Mouse (Mus musculus): Measurements from ENCODE around the gene Cdca3. TPM values are rescaled to one million over a fixed set of nuclear protein-coding genes. Genes with fewer than 3 reads are reported as not detected.

The Cdca3 gene
- polyA plus RNA-seq, 1 experiment from 2014 or later = 34.2 TPM

GRCm38 (mm10) chr6:124840241-124841167 is 11.2 kb downstream of the Cdca3 start, which contains the start of gene Gnb3:
Gene Gnb3, minus strand, starts transcription at chr6:124840275.
- Histone ChIP-seq H3K4me2 (ENCODE audit: low read length) (no peak within 1 kb of the TSS), H3K4me1 (ENCODE audit: control insufficient read depth, insufficient read depth, low read depth, low read length) (peaks cover 7% of the 10 kb centered on the region; the same call in 1 of the 2 replicates), H3K9me3 (ENCODE audit: control insufficient read depth, low read length) (no peaks in the 10 kb centered on the region), H3K36me3 (ENCODE audit: control insufficient read depth, insufficient read depth, low read length) (peaks cover 10% of the 10 kb centered on the region; the same call in 1 of the 2 replicates), H3K27ac (ENCODE audit: low read depth, low read length) (no peak within 1 kb of the TSS), H3K9ac (ENCODE audit: low read depth, low read length) (peak within 1 kb of the TSS; percentile 35; the same call in 1 of the 2 replicates), H3K27me3 (replicated peaks; ENCODE audit: control insufficient read depth, insufficient read depth, low read length) (no peaks in the 10 kb centered on the region), H3K4me3 (ENCODE audit: low read length) (no peak within 1 kb of the TSS)
- 37% methylated on average over 15 of the region's 15 CpGs for WGBS
- ATAC-seq = peak; percentile 45

- 5% methylated on average over 9 of the region's 9 CpGs for WGBS
- H3K27me3 ChIP-seq (replicated peaks; ENCODE audit: control insufficient read depth, insufficient read depth, low read length) = no peaks in the 10 kb centered on the region
- ATAC-seq = peak; percentile 89
- peak overlapping the region; percentile 57 for H3K27ac ChIP-seq (ENCODE audit: low read depth, low read length)
- H3K9ac ChIP-seq (ENCODE audit: low read depth, low read length) = no peak overlapping the region
- H3K4me3 ChIP-seq (ENCODE audit: low read length) = no peak overlapping the region
- peaks cover 4% of the 10 kb centered on the region; the same call in 1 of the 2 replicates for H3K36me3 ChIP-seq (ENCODE audit: control insufficient read depth, insufficient read depth, low read length)
- H3K4me1 ChIP-seq (ENCODE audit: control insufficient read depth, insufficient read depth, low read depth, low read length) = no peaks in the 10 kb centered on the region
- no peaks in the 10 kb centered on the region for H3K9me3 ChIP-seq (ENCODE audit: control insufficient read depth, low read length)
- peak overlapping the region; percentile 4; the same call in 1 of the 2 replicates for H3K4me2 ChIP-seq (ENCODE audit: low read length)
These were observed 18.0 kb downstream of the Cdca3 start for GRCm38 (mm10) chr6:124847305-124847704.

DNA sequence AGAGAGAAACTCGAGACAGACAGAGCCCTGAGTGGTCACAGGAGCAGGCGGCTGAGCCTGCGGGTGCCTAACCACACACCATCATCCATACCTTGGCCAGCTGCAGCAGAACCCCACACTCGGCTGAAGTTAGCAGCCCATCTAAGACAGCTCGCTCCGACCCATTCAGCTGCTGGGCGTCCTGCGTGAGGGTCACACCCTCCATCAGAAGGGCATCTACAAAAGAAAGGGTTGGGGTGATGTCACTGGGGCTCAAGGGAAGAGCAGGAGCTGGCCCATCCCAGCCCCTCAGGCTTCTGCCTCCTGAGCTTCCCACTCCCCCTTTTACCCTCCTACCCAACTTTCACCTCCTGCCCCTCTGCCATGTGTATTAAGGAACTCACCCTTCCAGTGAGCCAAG is 21.2 kb downstream of the Cdca3 start:
- Histone ChIP-seq H3K27ac (ENCODE audit: low read depth, low read length) (no peak overlapping the region), H3K9ac (ENCODE audit: low read depth, low read length) (no peak overlapping the region), H3K9me3 (ENCODE audit: control insufficient read depth, low read length) (no peaks in the 10 kb centered on the region), H3K36me3 (ENCODE audit: control insufficient read depth, insufficient read depth, low read length) (no peaks in the 10 kb centered on the region), H3K4me2 (ENCODE audit: low read length) (no peak overlapping the region), H3K4me1 (ENCODE audit: control insufficient read depth, insufficient read depth, low read depth, low read length) (peaks cover under 1% of the 10 kb centered on the region; the same call in 1 of the 2 replicates), H3K4me3 (ENCODE audit: low read length) (no peak overlapping the region), H3K27me3 (replicated peaks; ENCODE audit: control insufficient read depth, insufficient read depth, low read length) (no peaks in the 10 kb centered on the region)
- WGBS = 58% methylated on average over 6 of the region's 8 CpGs
- no peak for ATAC-seq

DNA sequence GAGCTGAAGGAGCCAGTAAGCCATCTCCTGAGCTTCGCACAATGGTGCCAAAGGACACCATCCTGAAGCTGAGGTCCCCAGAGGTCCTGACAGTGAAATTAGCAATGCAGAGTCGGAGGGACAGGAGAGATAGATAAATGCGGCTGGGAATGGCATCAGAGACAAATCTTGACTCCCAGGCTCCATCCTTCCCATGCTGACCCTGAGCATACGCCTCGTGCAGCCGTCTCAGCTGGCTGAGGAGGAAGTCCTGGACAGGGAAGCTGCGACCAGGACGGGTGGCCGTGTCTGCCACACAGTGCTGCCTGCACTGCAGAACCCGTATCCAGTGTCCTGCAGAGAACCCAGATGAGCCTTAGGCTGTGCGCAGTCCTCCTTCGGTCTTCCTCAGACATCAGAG is 25.3 kb downstream of the Cdca3 start:
- Histone ChIP-seq H3K4me2 (ENCODE audit: low read length) (no peak overlapping the region), H3K4me1 (ENCODE audit: control insufficient read depth, insufficient read depth, low read depth, low read length) (peaks cover 20% of the 10 kb centered on the region), H3K36me3 (ENCODE audit: control insufficient read depth, insufficient read depth, low read length) (no peaks in the 10 kb centered on the region), H3K4me3 (ENCODE audit: low read length) (no peak overlapping the region), H3K27ac (ENCODE audit: low read depth, low read length) (no peak overlapping the region), H3K9ac (ENCODE audit: low read depth, low read length) (no peak overlapping the region), H3K27me3 (replicated peaks; ENCODE audit: control insufficient read depth, insufficient read depth, low read length) (no peaks in the 10 kb centered on the region), H3K9me3 (ENCODE audit: control insufficient read depth, low read length) (no peaks in the 10 kb centered on the region)
- WGBS = 70% methylated on average over 12 of the region's 12 CpGs
- ATAC-seq = no peak

DNA sequence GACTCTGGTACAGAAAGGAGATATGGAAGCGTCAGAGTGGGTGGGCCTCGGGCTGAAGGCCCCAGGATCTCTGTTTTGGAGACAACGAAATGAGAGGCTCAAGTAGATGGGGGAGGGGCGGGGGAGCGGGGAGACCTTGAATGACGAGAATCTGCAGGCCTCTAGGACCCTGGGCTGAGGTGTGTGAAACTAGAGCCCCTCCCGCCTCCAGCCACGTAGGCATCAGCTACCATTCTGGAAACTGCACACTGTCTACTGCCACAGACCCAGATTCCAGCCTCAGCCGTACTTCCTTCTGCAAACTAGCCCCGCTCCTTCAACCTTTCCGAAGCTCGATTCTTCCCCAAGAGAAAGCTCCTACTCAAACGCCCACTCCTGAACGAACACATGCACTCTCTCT is 27.0 kb downstream of the Cdca3 start:
- peaks cover 31% of the 10 kb centered on the region for H3K4me1 ChIP-seq (ENCODE audit: control insufficient read depth, insufficient read depth, low read depth, low read length)
- H3K4me2 ChIP-seq (ENCODE audit: low read length) = peak overlapping the region; percentile 76
- no peaks in the 10 kb centered on the region for H3K36me3 ChIP-seq (ENCODE audit: control insufficient read depth, insufficient read depth, low read length)
- peak overlapping the region; percentile 96 for H3K9ac ChIP-seq (ENCODE audit: low read depth, low read length)
- H3K27me3 ChIP-seq (replicated peaks; ENCODE audit: control insufficient read depth, insufficient read depth, low read length) = no peaks in the 10 kb centered on the region
- H3K4me3 ChIP-seq (ENCODE audit: low read length) = peak overlapping the region; percentile 73
- whole genome bisulfite sequencing = 9% methylated on average over 14 of the region's 14 CpGs
- peak overlapping the region; percentile 98 for H3K27ac ChIP-seq (ENCODE audit: low read depth, low read length)
- ATAC-seq = peak; percentile 79
- H3K9me3 ChIP-seq (ENCODE audit: control insufficient read depth, low read length) = no peaks in the 10 kb centered on the region

DNA sequence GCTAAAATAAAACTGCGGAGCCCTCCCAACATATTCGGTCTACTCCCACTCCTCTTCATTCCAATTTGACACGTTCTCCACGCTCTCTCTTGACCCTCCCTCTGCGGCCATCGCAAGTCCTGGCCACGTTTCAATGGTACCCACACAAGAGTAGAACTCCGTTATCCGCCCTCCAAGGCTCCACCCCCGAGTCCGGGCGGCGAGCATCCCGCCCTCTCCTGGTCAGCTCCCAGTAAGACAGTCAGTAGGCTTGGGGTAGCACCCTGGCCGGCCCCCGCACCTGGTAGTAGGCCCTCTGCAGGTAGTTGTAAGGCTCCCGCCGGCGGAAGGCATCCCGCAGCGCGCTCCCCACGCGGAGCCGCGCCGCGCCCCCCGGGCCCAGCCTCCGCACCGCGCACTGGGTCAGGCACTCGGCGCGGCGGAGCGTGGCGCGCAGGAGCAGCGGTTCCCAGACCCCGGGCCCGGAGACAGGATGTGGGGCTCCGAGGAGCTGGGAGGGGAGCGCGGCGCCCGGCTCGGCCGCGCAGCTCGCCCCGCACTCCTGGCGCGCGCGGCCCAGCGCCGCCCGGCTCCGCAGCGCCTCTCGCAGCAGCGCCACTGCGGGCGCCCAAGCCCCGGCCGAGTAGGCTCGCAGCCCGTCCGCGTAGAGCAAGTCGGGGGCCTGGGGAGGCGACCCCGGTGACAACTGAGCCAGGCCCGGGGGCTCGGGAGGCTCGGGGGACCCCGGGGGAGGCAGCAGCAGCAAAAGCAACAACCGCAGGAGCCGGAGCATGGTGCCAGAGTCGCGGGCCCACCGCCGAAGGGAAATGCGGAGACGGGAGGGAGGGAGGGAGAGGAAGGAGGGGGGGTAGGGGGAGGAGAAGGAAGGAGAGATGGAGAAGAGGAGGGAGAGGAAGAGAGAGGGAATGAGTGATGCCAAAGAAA is 27.8 kb downstream of the Cdca3 start, which contains the start of gene P3h3:
TSS of gene P3h3 (minus strand) at position 837 of the 924 bp plus-strand sequence.
- H3K9ac ChIP-seq (ENCODE audit: low read depth, low read length) = peak within 1 kb of the TSS; percentile 96
- H3K9me3 ChIP-seq (ENCODE audit: control insufficient read depth, low read length) = no peaks in the 10 kb centered on the region
- ATAC-seq = peak; percentile 89
- H3K27me3 ChIP-seq (replicated peaks; ENCODE audit: control insufficient read depth, insufficient read depth, low read length) = no peaks in the 10 kb centered on the region
- WGBS = under 1% methylated on average over 83 of the region's 86 CpGs
- peaks cover 38% of the 10 kb centered on the region for H3K4me1 ChIP-seq (ENCODE audit: control insufficient read depth, insufficient read depth, low read depth, low read length)
- H3K36me3 ChIP-seq (ENCODE audit: control insufficient read depth, insufficient read depth, low read length) = no peaks in the 10 kb centered on the region
- H3K27ac ChIP-seq (ENCODE audit: low read depth, low read length) = peak within 1 kb of the TSS; percentile 98
- peak within 1 kb of the TSS; percentile 76 for H3K4me2 ChIP-seq (ENCODE audit: low read length)
- H3K4me3 ChIP-seq (ENCODE audit: low read length) = peak within 1 kb of the TSS; percentile 73

DNA sequence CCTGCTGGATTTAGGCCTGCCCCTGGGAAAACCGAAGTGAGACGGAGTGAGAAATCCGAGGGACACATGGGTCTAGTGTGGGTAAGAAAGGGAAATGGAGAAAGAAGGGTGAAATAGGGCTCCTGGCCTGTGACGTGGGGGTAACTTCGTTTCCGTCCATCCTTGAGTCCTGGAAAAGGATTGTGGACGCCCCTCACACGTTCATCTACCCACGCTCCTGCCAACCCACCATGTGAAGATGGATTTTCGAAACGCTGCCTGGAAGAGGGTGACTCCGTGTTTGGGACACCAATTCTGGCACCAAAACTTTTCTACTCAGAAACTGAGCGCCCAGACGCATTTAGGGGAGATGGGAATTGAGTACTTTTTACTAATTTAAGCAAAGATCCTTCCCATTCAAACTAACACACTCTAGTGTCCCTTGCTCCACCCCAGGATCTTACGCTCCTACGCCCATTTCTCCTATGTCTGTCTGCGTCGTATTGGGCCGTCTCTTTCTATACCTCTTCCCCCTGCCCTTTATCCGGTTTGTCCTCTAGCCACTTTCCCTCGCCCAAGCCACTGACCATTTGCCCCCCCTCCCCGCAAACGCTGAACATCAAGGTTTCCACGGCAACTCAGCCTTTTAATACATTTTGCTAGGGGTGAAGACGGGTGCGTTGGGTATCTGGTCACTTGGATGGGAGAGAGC is 28.6 kb downstream of the Cdca3 start:
- Histone ChIP-seq H3K36me3 (ENCODE audit: control insufficient read depth, insufficient read depth, low read length) (no peaks in the 10 kb centered on the region), H3K4me1 (ENCODE audit: control insufficient read depth, insufficient read depth, low read depth, low read length) (peaks cover 44% of the 10 kb centered on the region), H3K27me3 (replicated peaks; ENCODE audit: control insufficient read depth, insufficient read depth, low read length) (no peaks in the 10 kb centered on the region), H3K9me3 (ENCODE audit: control insufficient read depth, low read length) (no peaks in the 10 kb centered on the region), H3K27ac (ENCODE audit: low read depth, low read length) (peak overlapping the region; percentile 98), H3K4me3 (ENCODE audit: low read length) (peak overlapping the region; percentile 73), H3K4me2 (ENCODE audit: low read length) (peak overlapping the region; percentile 76), H3K9ac (ENCODE audit: low read depth, low read length) (peak overlapping the region; percentile 96)
- ATAC-seq = no peak
- WGBS = 21% methylated on average over 26 of the region's 26 CpGs

DNA sequence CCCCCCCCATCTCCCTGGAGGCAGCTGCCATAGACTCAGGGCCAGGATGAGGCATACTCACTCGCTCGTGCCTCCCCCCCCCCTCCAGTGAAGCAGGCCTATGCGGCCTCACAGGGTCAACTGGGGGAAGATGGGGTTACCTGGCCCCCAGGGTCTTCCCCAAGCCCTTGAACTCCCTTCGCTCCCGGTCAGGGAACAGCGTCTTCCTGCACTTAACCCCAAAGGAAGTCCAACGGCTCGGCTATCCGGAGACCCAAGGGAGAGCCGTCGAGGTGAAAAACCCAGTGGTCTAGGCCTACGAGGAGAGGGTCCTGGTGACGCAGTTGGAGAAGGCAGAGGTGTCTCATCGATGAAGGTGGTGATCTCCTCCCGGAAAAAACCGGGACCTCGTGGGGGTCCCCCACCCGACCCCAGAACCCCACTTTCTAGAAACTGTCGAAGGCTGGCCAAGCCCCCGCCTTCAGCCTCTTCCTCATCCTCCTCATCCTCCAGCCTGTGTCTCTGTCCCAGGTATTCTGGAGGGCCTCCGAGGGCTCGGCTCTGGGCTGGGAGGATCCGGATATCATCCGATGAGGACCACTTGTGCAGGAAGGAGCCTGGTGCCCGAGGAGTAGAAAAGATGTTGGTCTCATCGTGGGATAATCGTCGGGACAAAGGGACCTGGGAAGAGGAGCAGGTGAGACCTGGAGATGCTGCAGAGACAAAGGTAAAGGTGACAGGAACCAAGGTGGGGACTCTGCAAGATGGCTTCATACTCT is 29.4 kb downstream of the Cdca3 start:
- Histone ChIP-seq H3K9me3 (ENCODE audit: control insufficient read depth, low read length) (no peaks in the 10 kb centered on the region), H3K4me1 (ENCODE audit: control insufficient read depth, insufficient read depth, low read depth, low read length) (peaks cover 44% of the 10 kb centered on the region), H3K27me3 (replicated peaks; ENCODE audit: control insufficient read depth, insufficient read depth, low read length) (no peaks in the 10 kb centered on the region), H3K4me2 (ENCODE audit: low read length) (peak overlapping the region; percentile 1; the same call in 1 of the 2 replicates), H3K4me3 (ENCODE audit: low read length) (no peak overlapping the region), H3K9ac (ENCODE audit: low read depth, low read length) (no peak overlapping the region), H3K36me3 (ENCODE audit: control insufficient read depth, insufficient read depth, low read length) (no peaks in the 10 kb centered on the region), H3K27ac (ENCODE audit: low read depth, low read length) (no peak overlapping the region)
- no peak for ATAC-seq
- WGBS = 79% methylated on average over 28 of the region's 28 CpGs
